Mouse (Mus musculus): ENCODE measurements around the gene Gigyf2.

GRCm38 (mm10) chr1:87297346-87297925 is 29.4 kb upstream of the Gigyf2 start:
- TF ChIP-seq CTCF (IDR thresholded peaks at IDR 0.05; ENCODE audit: borderline replicate concordance, extremely low read depth, insufficient read depth, insufficient read length) (no peak), POLR2A (IDR thresholded peaks at IDR 0.05; ENCODE audit: borderline replicate concordance, extremely low read depth, insufficient read depth, insufficient read length, poor library complexity, severe bottlenecking) (no peak)

All from brain, embryonic 14.5 days (tissue).